Mouse (Mus musculus): ENCODE data around the gene Ccdc38. TPM values are rescaled to one million over a fixed set of nuclear protein-coding genes. Genes with fewer than 3 reads are reported as not detected.
"Not testable (repeated sequence)": the region's sequence is repeated elsewhere in the genome, so short reads cannot be mapped to it uniquely, and the experiment has no call there.

The Ccdc38 gene
- polyA plus RNA-seq, 1 experiment from 2014 or later: 0.12 TPM

GRCm38 (mm10) chr10:93548991-93549390 is 8.6 kb downstream of the Ccdc38 start:
- ATAC-seq: no peak
- CTCF ChIA-PET: interaction anchor here (0.6 to 5.8 kb wide), 24 partner anchors 8 to 125 kb away, joined by 3 to 39 read pairs (median 5); partner anchors contain the start of genes Amdhd1 and Hal
- peak; percentile 56 for TF ChIP-seq CTCF (IDR thresholded peaks at IDR 0.05)
- in situ Hi-C loops (cut with MboI; ENCODE audit: low pct_unique_long_range_greater_than_20kb): loop anchor here (5.0 to 10.0 kb wide), 3 partner anchors 72 to 494 kb away; no protein-coding TSS in a partner anchor
- no peaks in the 10 kb centered on the region for H3K27me3 ChIP-seq
- POLR2A ChIA-PET: no interaction called here
- DNase-seq (ENCODE audit: low read depth, low spot score): no peak

GRCm38 (mm10) chr10:93549821-93550220 is 9.4 kb downstream of the Ccdc38 start:
- no peak for TF ChIP-seq CTCF (IDR thresholded peaks at IDR 0.05)
- ATAC-seq: no peak
- ChIA-PET POLR2A (interaction anchor here (0.6 kb wide), 1 partner anchor 163 kb away, joined by 4 read pairs; no protein-coding TSS in a partner anchor), CTCF (interaction anchor here (0.7 to 5.8 kb wide), 18 partner anchors 9 to 126 kb away, joined by 3 to 39 read pairs (median 6); partner anchors contain the start of genes Amdhd1 and Hal)
- DNase-seq (ENCODE audit: low read depth, low spot score): no peak
- no peaks in the 10 kb centered on the region for H3K27me3 ChIP-seq
- in situ Hi-C loops (cut with MboI; ENCODE audit: low pct_unique_long_range_greater_than_20kb): loop anchor here (5.0 to 10.0 kb wide), 4 partner anchors 73 to 495 kb away; no protein-coding TSS in a partner anchor

- DNase-seq (ENCODE audit: low read depth, low spot score) (no peak), ATAC-seq (no peak)
- ChIA-PET CTCF (no interaction called here), POLR2A (no interaction called here)
- in situ Hi-C loops (cut with MboI; ENCODE audit: low pct_unique_long_range_greater_than_20kb): loop anchor here (10.0 kb wide), 1 partner anchor 258 kb away; no protein-coding TSS in a partner anchor
- no peaks in the 10 kb centered on the region for H3K27me3 ChIP-seq
- no peak for TF ChIP-seq CTCF (IDR thresholded peaks at IDR 0.05)
Observed at GRCm38 (mm10) chr10:93552596-93552995, 12.2 kb downstream of the Ccdc38 start.

GRCm38 (mm10) chr10:93557971-93558370 is 17.5 kb downstream of the Ccdc38 start:
- in situ Hi-C loops (cut with MboI; ENCODE audit: low pct_unique_long_range_greater_than_20kb): loop anchor here (10.0 kb wide), 1 partner anchor 263 kb away; no protein-coding TSS in a partner anchor
- ATAC-seq; POLR2A ChIA-PET; DNase-seq (ENCODE audit: low read depth, low spot score); H3K27me3 ChIP-seq: not testable (repeated sequence)
- CTCF ChIA-PET: interaction anchor here (1.7 kb wide), 1 partner anchor 13 kb away, joined by 4 read pairs; no protein-coding TSS in a partner anchor

- TF ChIP-seq CTCF (IDR thresholded peaks at IDR 0.05): no peak
- DNase-seq (ENCODE audit: low read depth, low spot score): no peak
- ATAC-seq: no peak
- ChIA-PET CTCF (interaction anchor here (1.7 to 1.8 kb wide), 2 partner anchors 11 kb away, joined by 4 to 7 read pairs; no protein-coding TSS in a partner anchor), POLR2A (no interaction called here)
- in situ Hi-C loops (cut with MboI; ENCODE audit: low pct_unique_long_range_greater_than_20kb): loop anchor here (10.0 kb wide), 1 partner anchor 265 kb away; no protein-coding TSS in a partner anchor
- H3K27me3 ChIP-seq: no peaks in the 10 kb centered on the region
Observed at GRCm38 (mm10) chr10:93559786-93560185, 19.4 kb downstream of the Ccdc38 start.

GRCm38 (mm10) chr10:93564518-93565090 is 24.2 kb downstream of the Ccdc38 start:
- in situ Hi-C loops (cut with MboI; ENCODE audit: low pct_unique_long_range_greater_than_20kb): no loop called here
- no peak for TF ChIP-seq CTCF (IDR thresholded peaks at IDR 0.05)
- ATAC-seq: no peak
- H3K27me3 ChIP-seq: no peaks in the 10 kb centered on the region
- no peak for DNase-seq (ENCODE audit: low read depth, low spot score)
- POLR2A ChIA-PET: no interaction called here
- CTCF ChIA-PET: interaction anchor here (1.0 kb wide), 1 partner anchor 21 kb away, joined by 3 read pairs; no protein-coding TSS in a partner anchor

- no peaks in the 10 kb centered on the region for H3K27me3 ChIP-seq
- no peak for ATAC-seq
- ChIA-PET POLR2A (no interaction called here), CTCF (interaction anchor here (2.2 kb wide), 1 partner anchor 18 kb away, joined by 6 read pairs; no protein-coding TSS in a partner anchor)
- in situ Hi-C loops (cut with MboI; ENCODE audit: low pct_unique_long_range_greater_than_20kb): no loop called here
- no peak for DNase-seq (ENCODE audit: low read depth, low spot score)
- TF ChIP-seq CTCF (IDR thresholded peaks at IDR 0.05): no peak
Observed at GRCm38 (mm10) chr10:93567066-93567465, 26.6 kb downstream of the Ccdc38 start.

- H3K27me3 ChIP-seq: no peaks in the 10 kb centered on the region
- in situ Hi-C loops (cut with MboI; ENCODE audit: low pct_unique_long_range_greater_than_20kb): no loop called here
- CTCF ChIA-PET: interaction anchor here (0.7 to 2.2 kb wide), 3 partner anchors 14 to 83 kb away, joined by 3 to 6 read pairs (median 3); no protein-coding TSS in a partner anchor
- no peak for TF ChIP-seq CTCF (IDR thresholded peaks at IDR 0.05)
- POLR2A ChIA-PET: no interaction called here
- DNase-seq (ENCODE audit: low read depth, low spot score): no peak
- ATAC-seq: no peak
Observed at GRCm38 (mm10) chr10:93567841-93568566, 27.6 kb downstream of the Ccdc38 start.

GRCm38 (mm10) chr10:93568671-93569070 is 28.2 kb downstream of the Ccdc38 start:
- in situ Hi-C loops (cut with MboI; ENCODE audit: low pct_unique_long_range_greater_than_20kb): no loop called here
- DNase-seq (ENCODE audit: low read depth, low spot score) (no peak), ATAC-seq (no peak)
- H3K27me3 ChIP-seq: no peaks in the 10 kb centered on the region
- ChIA-PET CTCF (interaction anchor here (1.5 to 1.9 kb wide), 2 partner anchors 14 to 19 kb away, joined by 3 to 6 read pairs; no protein-coding TSS in a partner anchor), POLR2A (no interaction called here)
- TF ChIP-seq CTCF (IDR thresholded peaks at IDR 0.05): no peak

GRCm38 (mm10) chr10:93572209-93572608 is 31.8 kb downstream of the Ccdc38 start:
- POLR2A ChIA-PET: no interaction called here
- no peaks in the 10 kb centered on the region for H3K27me3 ChIP-seq
- no peak for TF ChIP-seq CTCF (IDR thresholded peaks at IDR 0.05)
- CTCF ChIA-PET: no interaction called here
- in situ Hi-C loops (cut with MboI; ENCODE audit: low pct_unique_long_range_greater_than_20kb): loop anchor here (10.0 kb wide), 1 partner anchor 497 kb away; no protein-coding TSS in a partner anchor
- ATAC-seq: no peak
- no peak for DNase-seq (ENCODE audit: low read depth, low spot score)

Data from Patski (cell line).